Mouse (Mus musculus) adrenal gland, postnatal 4 days (tissue): ENCODE data around the gene Wscd1. TPM values are rescaled to one million over a fixed set of nuclear protein-coding genes. Genes with fewer than 3 reads are reported as not detected.

Experiments used
- DNase-seq, 2 experiments: peaks; one replicate each; pipeline ENCODE4 v3.0.0; 2021 to 2022; ENCODE audit warnings: low spot score in 2 of 2, mixed read lengths in 2 of 2
- total RNA-seq, 2 experiments: library from RNA; stranded (reverse); gene quantifications; 2 replicates each; pipeline ENCODE4 v1.2.3; 2021

Wscd1 gene
- total RNA-seq, 2 experiments from 2014 or later, result 13.7 to 16.2 TPM

- no peak for DNase-seq
These were observed 18.0 kb downstream of the Wscd1 start for GRCm38 (mm10) chr11:71767726-71768125.

- DNase-seq, result no peak
These were observed 20.0 kb downstream of the Wscd1 start for GRCm38 (mm10) chr11:71769744-71770143.

GRCm38 (mm10) chr11:71770479-71770878, 20.8 kb downstream of the Wscd1 start:
- no peak for DNase-seq

GRCm38 (mm10) chr11:71771074-71771473, 21.4 kb downstream of the Wscd1 start:
- no peak for DNase-seq

GRCm38 (mm10) chr11:71772056-71772455, 22.3 kb downstream of the Wscd1 start:
- DNase-seq, result no peak

- DNase-seq, result no peak
These were observed 23.1 kb downstream of the Wscd1 start for GRCm38 (mm10) chr11:71772802-71773201.

- DNase-seq, result no peak
These were observed 24.5 kb downstream of the Wscd1 start for GRCm38 (mm10) chr11:71773986-71774767.

GRCm38 (mm10) chr11:71775056-71775455, 25.3 kb downstream of the Wscd1 start:
- DNase-seq, result no peak

- DNase-seq, result no peak
These were observed 29.9 kb downstream of the Wscd1 start for GRCm38 (mm10) chr11:71779642-71780041.

GRCm38 (mm10) chr11:71781737-71782354, 32.1 kb downstream of the Wscd1 start:
- no peak for DNase-seq

GRCm38 (mm10) chr11:71785499-71785898, 35.8 kb downstream of the Wscd1 start:
- DNase-seq, result no peak

GRCm38 (mm10) chr11:71788209-71788608, 38.5 kb downstream of the Wscd1 start:
- no peak for DNase-seq

- DNase-seq, result no peak
These were observed 40.5 kb downstream of the Wscd1 start for GRCm38 (mm10) chr11:71790227-71790626.

GRCm38 (mm10) chr11:71799206-71799605, 49.5 kb downstream of the Wscd1 start:
- DNase-seq, result no peak

GRCm38 (mm10) chr11:71808521-71808920, 58.8 kb downstream of the Wscd1 start:
- DNase-seq, result no peak

- no peak for DNase-seq
These were observed 62.1 kb downstream of the Wscd1 start for GRCm38 (mm10) chr11:71811828-71812227.

GRCm38 (mm10) chr11:71812921-71813320, 63.2 kb downstream of the Wscd1 start:
- DNase-seq, result no peak

- DNase-seq, result no peak
These were observed 64.8 kb downstream of the Wscd1 start for GRCm38 (mm10) chr11:71814511-71814910.

GRCm38 (mm10) chr11:71815326-71815725, 65.6 kb downstream of the Wscd1 start:
- no peak for DNase-seq

- DNase-seq, result no peak
These were observed 67.2 kb downstream of the Wscd1 start for GRCm38 (mm10) chr11:71816918-71817317.

- no peak for DNase-seq
These were observed 67.6 kb downstream of the Wscd1 start for GRCm38 (mm10) chr11:71817341-71817740.

GRCm38 (mm10) chr11:71818111-71818510, 68.4 kb downstream of the Wscd1 start:
- DNase-seq, result no peak

GRCm38 (mm10) chr11:71819901-71820300, 70.2 kb downstream of the Wscd1 start:
- DNase-seq, result no peak
